Mouse (Mus musculus): ENCODE data around the gene Gm27029.

GRCm38 (mm10) chr11:101457631-101458030 is 33.0 kb upstream of the Gm27029 start:
- TF ChIP-seq CTCF (IDR thresholded peaks at IDR 0.05; ENCODE audit: control insufficient read depth, insufficient read depth, low read length) (no peak), POLR2A (IDR thresholded peaks at IDR 0.05; ENCODE audit: borderline replicate concordance, control insufficient read depth, low read depth, low read length) (no peak)

Measured in bone marrow, adult 2 months (tissue).